Mouse (Mus musculus) heart, embryonic 16.5 days (tissue): ENCODE data around the gene Zmynd11. TPM values are rescaled to one million over a fixed set of nuclear protein-coding genes. Genes with fewer than 3 reads are reported as not detected.

ENCODE experiments used
- ATAC-seq: fragments of 200-750 bp; cut with Nextera tagmentation; replicated peaks from 2 replicates; pipeline ENCODE4 v1.8.0; 2017; ENCODE audit warnings: moderate number of reproducible peaks; ENCODE audit not compliant: insufficient read depth, low FRiP score; ENCODE audit errors: extremely low read depth
- H3K27ac ChIP-seq: fragments of 300-500 bp; sonication (generic); 2 replicates; pipeline ENCODE4 v1.5.1; 2014; ENCODE audit warnings: mild to moderate bottlenecking, low read length, control low read depth, moderate library complexity
- H3K27me3 ChIP-seq: fragments of 300-500 bp; sonication (generic); 2 replicates; pipeline ENCODE4 v1.6.1; 2014; ENCODE audit warnings: low read length, mixed read lengths; ENCODE audit not compliant: control insufficient read depth, insufficient read depth
- H3K36me3 ChIP-seq: fragments of 300-500 bp; sonication (generic); 2 replicates; pipeline ENCODE4 v1.6.1; 2014; ENCODE audit not compliant: control insufficient read depth, insufficient read depth
- H3K4me1 ChIP-seq: fragments of 300-500 bp; sonication (generic); 2 replicates; pipeline ENCODE4 v1.6.1; 2014; ENCODE audit warnings: low read length, mixed read lengths; ENCODE audit not compliant: control insufficient read depth, insufficient read depth
- H3K4me2 ChIP-seq: fragments of 300-500 bp; sonication (generic); 2 replicates; pipeline ENCODE4 v1.6.1; 2014; ENCODE audit warnings: low read depth, mild to moderate bottlenecking, control low read depth, low read length
- H3K4me3 ChIP-seq: fragments of 300-500 bp; sonication (generic); 2 replicates; pipeline ENCODE4 v1.5.1; 2014; ENCODE audit warnings: mild to moderate bottlenecking, control low read depth, low read length
- H3K9ac ChIP-seq: fragments of 300-500 bp; sonication (generic); 2 replicates; pipeline ENCODE4 v1.6.1; 2014; ENCODE audit warnings: low read length, control low read depth
- H3K9me3 ChIP-seq: fragments of 300-500 bp; sonication (generic); replicated peaks from 2 replicates; pipeline ENCODE4 v1.6.1; 2016; ENCODE audit warnings: low read length; ENCODE audit not compliant: control insufficient read depth
- WGBS: fragments of 180-500 bp; shearing (Covaris S2); extraction: QIAGEN DNeasy Blood & Tissue Kit; methylation state at CpG from one replicate; pipeline ENCODE4 v1.1.7; 2014; 5-methylcytosine and 5-hydroxymethylcytosine counted together
- polyA plus RNA-seq: library from polyadenylated mRNA; unstranded; fragments of >200 nt; fragmentation: Nextera tagmentation; extraction: Ambion mirVana; gene quantifications from 2 replicates; pipeline ENCODE4 v1.2.1, GENCODE M21; 2015

The Zmynd11 gene
- polyA plus RNA-seq, 1 experiment from 2014 or later: 117 TPM

DNA sequence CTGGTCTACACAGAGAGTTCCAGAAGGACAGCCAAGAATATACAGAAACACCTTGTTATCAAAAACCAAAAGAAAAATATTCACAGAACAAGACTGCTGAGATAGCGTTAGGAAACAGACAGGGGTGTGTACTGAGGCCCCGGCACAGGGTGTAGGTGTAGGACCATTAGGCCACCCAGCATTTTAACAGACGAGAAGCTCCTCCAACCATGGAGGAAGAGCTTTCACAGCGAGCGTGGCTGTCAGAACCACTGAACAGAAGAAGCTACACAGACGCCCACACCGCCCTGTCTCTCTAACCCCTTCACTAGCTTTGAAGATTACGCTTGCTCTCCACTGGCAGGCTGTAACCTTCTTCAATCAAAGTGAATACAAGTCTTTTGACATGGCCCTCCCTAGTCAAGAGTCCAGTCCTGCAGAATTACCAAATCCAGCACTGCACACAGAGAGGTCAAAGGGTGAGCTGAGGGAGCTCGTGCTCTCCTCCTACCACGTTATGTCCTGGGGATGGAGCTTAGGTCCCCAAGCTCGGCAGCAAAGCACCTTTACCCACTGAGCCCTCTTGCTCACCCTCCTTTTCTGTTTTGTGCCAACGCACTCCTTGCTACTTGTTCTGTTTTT lies 62.4 kb downstream of the Zmynd11 start:
- Histone ChIP-seq H3K4me1 (peaks cover 7% of the 10 kb centered on the region; the same call in 1 of the 2 replicates), H3K9ac (no peak overlapping the region), H3K27me3 (no peaks in the 10 kb centered on the region), H3K4me3 (no peak overlapping the region), H3K9me3 (no peaks in the 10 kb centered on the region), H3K36me3 (peaks cover 9% of the 10 kb centered on the region), H3K27ac (no peak overlapping the region), H3K4me2 (no peak overlapping the region)
- ATAC-seq: no peak
- WGBS: 67% methylated on average over 12 of the region's 12 CpGs

DNA sequence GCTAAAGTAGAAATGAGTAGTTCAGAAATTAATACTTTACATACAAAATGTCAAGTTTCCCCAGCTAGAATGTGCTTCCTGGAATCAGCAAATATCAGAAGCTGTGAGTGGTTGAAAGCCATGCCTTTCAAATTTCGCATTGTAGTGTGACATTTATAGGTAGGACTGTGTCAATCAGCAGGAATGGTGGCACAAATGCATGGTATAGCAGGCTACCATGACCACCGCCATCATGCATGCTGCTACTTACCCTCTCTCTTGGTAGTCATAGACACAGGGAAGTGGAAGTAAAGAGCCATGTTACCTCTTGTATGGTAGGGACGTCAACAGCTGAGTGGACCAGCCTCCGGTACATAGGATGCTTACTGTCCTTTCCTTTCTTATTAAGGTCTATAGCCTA lies 67.8 kb downstream of the Zmynd11 start:
- Histone ChIP-seq H3K9me3 (no peaks in the 10 kb centered on the region), H3K4me2 (no peak overlapping the region), H3K27ac (no peak overlapping the region), H3K27me3 (no peaks in the 10 kb centered on the region), H3K36me3 (peaks cover 30% of the 10 kb centered on the region), H3K4me3 (no peak overlapping the region), H3K4me1 (peaks cover 3% of the 10 kb centered on the region; the same call in 1 of the 2 replicates), H3K9ac (no peak overlapping the region)
- 95% methylated on average over 4 of the region's 4 CpGs for WGBS
- ATAC-seq: no peak

DNA sequence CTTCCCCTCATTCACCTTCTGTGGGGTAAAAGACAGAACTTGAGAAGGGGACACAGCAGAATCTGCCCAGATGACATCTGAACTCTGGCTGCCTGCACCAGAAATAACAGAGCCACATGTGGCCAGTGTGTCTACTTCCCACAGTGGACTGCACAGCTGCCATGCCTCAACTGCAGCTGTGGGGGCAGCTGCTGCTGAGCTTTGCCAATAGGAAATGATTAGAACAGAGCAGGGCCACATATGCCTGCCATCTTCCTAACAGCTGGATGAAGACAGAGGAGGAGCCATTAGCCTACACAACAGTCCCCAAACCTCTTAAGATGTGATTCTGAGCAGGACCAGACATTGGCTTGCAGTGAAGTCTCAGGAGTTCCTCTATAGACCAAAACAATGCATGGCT lies 69.3 kb downstream of the Zmynd11 start:
- no peak for ATAC-seq
- no peaks in the 10 kb centered on the region for H3K9me3 ChIP-seq
- no peak overlapping the region for H3K27ac ChIP-seq
- no peak overlapping the region for H3K9ac ChIP-seq
- no peaks in the 10 kb centered on the region for H3K27me3 ChIP-seq
- H3K4me3 ChIP-seq: no peak overlapping the region
- H3K36me3 ChIP-seq: peaks cover 37% of the 10 kb centered on the region
- no peaks in the 10 kb centered on the region for H3K4me1 ChIP-seq
- H3K4me2 ChIP-seq: no peak overlapping the region

GRCm38 (mm10) chr13:9695403-9695802 lies 69.7 kb downstream of the Zmynd11 start:
- no peaks in the 10 kb centered on the region for H3K4me1 ChIP-seq
- H3K27ac ChIP-seq: no peak overlapping the region
- 76% methylated on average over 4 of the region's 4 CpGs for WGBS
- H3K36me3 ChIP-seq: peaks cover 41% of the 10 kb centered on the region
- H3K9ac ChIP-seq: no peak overlapping the region
- no peaks in the 10 kb centered on the region for H3K27me3 ChIP-seq
- H3K4me2 ChIP-seq: no peak overlapping the region
- no peak overlapping the region for H3K4me3 ChIP-seq
- ATAC-seq: no peak
- no peaks in the 10 kb centered on the region for H3K9me3 ChIP-seq

DNA sequence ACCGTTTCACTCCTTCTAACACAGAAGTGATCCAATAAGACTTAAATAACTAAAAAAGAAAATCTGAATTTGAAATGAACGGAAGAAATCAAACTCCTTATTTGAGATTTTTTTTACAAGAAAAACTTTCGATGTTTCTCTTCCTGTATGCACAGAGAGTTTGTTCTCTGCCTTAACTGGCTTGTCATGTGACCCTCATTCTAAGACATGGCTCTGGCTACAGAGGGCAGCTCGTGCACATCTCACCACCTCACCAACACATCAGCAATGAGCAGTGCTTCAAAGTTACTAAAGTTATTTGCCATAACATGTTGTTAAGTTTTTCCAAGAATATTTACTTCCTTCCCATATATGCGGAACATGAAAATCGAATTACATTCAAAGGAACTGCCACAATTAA lies 70.5 kb downstream of the Zmynd11 start:
- Histone ChIP-seq H3K27ac (no peak overlapping the region), H3K36me3 (peaks cover 47% of the 10 kb centered on the region), H3K9ac (no peak overlapping the region), H3K27me3 (no peaks in the 10 kb centered on the region), H3K4me1 (no peaks in the 10 kb centered on the region), H3K4me2 (no peak overlapping the region), H3K9me3 (no peaks in the 10 kb centered on the region), H3K4me3 (no peak overlapping the region)
- 89% methylated on average over 6 of the region's 6 CpGs for WGBS
- ATAC-seq: no peak

DNA sequence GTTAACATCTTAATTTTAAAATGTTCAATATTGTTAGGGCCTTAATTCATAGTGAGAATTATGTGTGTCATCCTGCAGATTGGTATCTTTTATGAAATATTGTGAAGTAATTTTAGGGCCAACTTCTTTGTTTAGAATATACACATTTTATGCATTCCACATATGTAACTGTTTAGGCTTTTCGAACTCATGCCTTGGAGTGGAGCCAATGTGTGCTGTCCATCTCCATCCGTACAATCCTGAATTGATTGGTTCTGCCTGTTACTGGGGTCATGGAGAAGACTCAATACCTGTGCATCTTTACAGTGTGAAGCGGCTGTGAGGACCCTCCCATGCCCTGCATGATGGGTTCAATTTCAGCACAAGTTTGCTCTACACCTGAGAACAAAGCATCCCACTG lies 72.3 kb downstream of the Zmynd11 start:
- Histone ChIP-seq H3K4me1 (no peaks in the 10 kb centered on the region), H3K9me3 (no peaks in the 10 kb centered on the region), H3K27ac (no peak overlapping the region), H3K36me3 (peaks cover 57% of the 10 kb centered on the region), H3K27me3 (no peaks in the 10 kb centered on the region), H3K4me2 (no peak overlapping the region), H3K4me3 (no peak overlapping the region), H3K9ac (no peak overlapping the region)
- ATAC-seq: no peak
- WGBS: 90% methylated on average over 3 of the region's 3 CpGs

DNA sequence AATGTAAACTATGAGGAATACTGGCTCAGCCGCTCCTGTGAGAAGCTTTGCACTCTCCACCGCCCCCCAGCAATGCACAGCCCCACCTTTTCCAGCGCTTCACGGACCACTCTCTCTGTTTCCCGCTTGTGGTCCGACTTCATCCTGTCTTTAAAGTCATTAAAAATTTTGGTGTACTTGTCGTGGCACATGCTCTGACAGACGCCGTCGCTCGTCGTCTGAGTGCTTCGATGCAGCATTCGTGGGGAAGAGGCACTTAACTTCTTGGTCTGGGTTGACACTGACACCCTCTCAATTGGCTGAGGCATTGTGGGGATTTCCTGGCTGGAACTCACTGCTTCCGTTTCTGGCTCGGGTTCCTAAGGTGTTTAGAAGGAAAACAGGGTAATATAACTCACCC lies 75.8 kb downstream of the Zmynd11 start:
- WGBS: 87% methylated on average over 16 of the region's 16 CpGs
- H3K36me3 ChIP-seq: peaks cover 59% of the 10 kb centered on the region
- H3K4me2 ChIP-seq: no peak overlapping the region
- H3K4me3 ChIP-seq: no peak overlapping the region
- ATAC-seq: no peak
- no peak overlapping the region for H3K9ac ChIP-seq
- H3K4me1 ChIP-seq: no peaks in the 10 kb centered on the region
- H3K27ac ChIP-seq: no peak overlapping the region
- H3K9me3 ChIP-seq: no peaks in the 10 kb centered on the region
- no peaks in the 10 kb centered on the region for H3K27me3 ChIP-seq

DNA sequence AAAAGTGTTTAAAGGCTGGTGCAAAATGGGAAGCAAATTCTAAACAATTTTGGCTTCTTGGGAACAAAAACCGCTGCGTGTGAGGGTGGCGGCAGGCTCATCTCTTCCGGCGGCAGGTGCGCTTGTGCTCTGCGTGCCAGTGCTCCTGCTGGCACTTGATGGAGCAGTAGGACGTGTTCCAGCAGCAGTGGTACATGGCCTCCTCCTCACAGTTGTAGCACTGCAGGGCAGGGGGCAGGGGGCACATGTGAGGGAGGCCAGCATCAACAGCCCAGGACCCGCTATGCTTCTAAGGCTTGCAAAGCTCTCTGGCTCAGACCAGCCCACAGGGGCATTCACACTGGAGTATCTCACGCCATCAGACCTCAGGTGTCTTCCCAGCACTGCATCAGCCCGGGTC lies 78.4 kb downstream of the Zmynd11 start:
- H3K9me3 ChIP-seq: no peaks in the 10 kb centered on the region
- no peaks in the 10 kb centered on the region for H3K4me1 ChIP-seq
- H3K4me3 ChIP-seq: no peak overlapping the region
- WGBS: 87% methylated on average over 11 of the region's 11 CpGs
- H3K4me2 ChIP-seq: no peak overlapping the region
- no peaks in the 10 kb centered on the region for H3K27me3 ChIP-seq
- H3K9ac ChIP-seq: no peak overlapping the region
- ATAC-seq: no peak
- H3K27ac ChIP-seq: no peak overlapping the region
- peaks cover 61% of the 10 kb centered on the region for H3K36me3 ChIP-seq

- WGBS: 97% methylated on average over 7 of the region's 7 CpGs
- no peaks in the 10 kb centered on the region for H3K27me3 ChIP-seq
- ATAC-seq: no peak
- no peak overlapping the region for H3K4me3 ChIP-seq
- peaks cover 61% of the 10 kb centered on the region for H3K36me3 ChIP-seq
- H3K9me3 ChIP-seq: no peaks in the 10 kb centered on the region
- H3K4me1 ChIP-seq: no peaks in the 10 kb centered on the region
- no peak overlapping the region for H3K9ac ChIP-seq
- H3K4me2 ChIP-seq: no peak overlapping the region
- H3K27ac ChIP-seq: no peak overlapping the region
Measured at GRCm38 (mm10) chr13:9686261-9686660, 78.9 kb downstream of the Zmynd11 start.
